Mouse (Mus musculus): ENCODE measurements around the gene Rsph9. TPM values are rescaled to one million over a fixed set of nuclear protein-coding genes. Genes with fewer than 3 reads are reported as not detected.

Gene Rsph9
- total RNA-seq, 2 experiments from 2014 or later, result 0.41 to 0.60 TPM

- no peak for DNase-seq
Observed at GRCm38 (mm10) chr17:46102608-46103159, 41.3 kb downstream of the Rsph9 start.

GRCm38 (mm10) chr17:46101906-46102305 is 42.1 kb downstream of the Rsph9 start:
- DNase-seq, result no peak

- no peak for DNase-seq
Observed at GRCm38 (mm10) chr17:46098525-46098924, 45.5 kb downstream of the Rsph9 start.

- DNase-seq, result no peak
Observed at GRCm38 (mm10) chr17:46091899-46092298, 52.1 kb downstream of the Rsph9 start.

GRCm38 (mm10) chr17:46091351-46091750 is 52.7 kb downstream of the Rsph9 start:
- DNase-seq, result no peak

GRCm38 (mm10) chr17:46086341-46086870 is 57.6 kb downstream of the Rsph9 start:
- no peak for DNase-seq

GRCm38 (mm10) chr17:46084091-46084501 is 59.9 kb downstream of the Rsph9 start:
- DNase-seq, result peak; percentile 77 to 81

- DNase-seq, result no peak
Observed at GRCm38 (mm10) chr17:46083381-46083780, 60.6 kb downstream of the Rsph9 start.

- peak; percentile 77 to 82 for DNase-seq
Observed at GRCm38 (mm10) chr17:46081657-46082056, 62.4 kb downstream of the Rsph9 start.

- DNase-seq, result no peak
Observed at GRCm38 (mm10) chr17:46081042-46081441, 63.0 kb downstream of the Rsph9 start.

GRCm38 (mm10) chr17:46080388-46080787 is 63.6 kb downstream of the Rsph9 start:
- DNase-seq, result no peak

- DNase-seq, result no peak
Observed at GRCm38 (mm10) chr17:46079037-46079436, 65.0 kb downstream of the Rsph9 start.

GRCm38 (mm10) chr17:46077921-46078534 is 66.0 kb downstream of the Rsph9 start:
- peak in 1 of 2 experiments; percentile 32 for DNase-seq

GRCm38 (mm10) chr17:46076260-46076551 is 67.8 kb downstream of the Rsph9 start:
- DNase-seq, result no peak

- DNase-seq, result no peak
Observed at GRCm38 (mm10) chr17:46075551-46076259, 68.3 kb downstream of the Rsph9 start.

GRCm38 (mm10) chr17:46075116-46075485 is 68.9 kb downstream of the Rsph9 start:
- DNase-seq, result peak in 1 of 2 experiments; percentile 27

GRCm38 (mm10) chr17:46074398-46075115 is 69.5 kb downstream of the Rsph9 start:
- DNase-seq, result no peak

- peak; percentile 74 to 79 for DNase-seq
Observed at GRCm38 (mm10) chr17:46073730-46074301, 70.2 kb downstream of the Rsph9 start.

Data from heart, adult 18-20 months (tissue).